ENCODE assay signal across 15 mouse cellular contexts in genomic region chr1:179715289-179715688, GRCm38 (mm10). TPM values are rescaled to one million over a fixed set of nuclear protein-coding genes. Genes with fewer than 3 reads are reported as not detected.
DNase-seq lines count a peak whose midpoint lies in the region; ATAC-seq and TF ChIP-seq lines count a peak whose summit lies in the region.
"Not testable (repeated sequence)": the region's sequence is repeated elsewhere in the genome, so short reads cannot be mapped to it uniquely, and the experiment has no call there.
"Had no signal": no experiment of that assay in that cellular context is flagged by ENCODE, and none has a peak within 500 bp of the region (broad histone marks: within the 10 kb centered on the region; RNA-seq: fewer than 3 reads in every experiment).

No protein-coding gene starts in this region.

- not testable (repeated sequence) for H3K9ac ChIP-seq in liver, embryonic 13.5 days; liver, embryonic 15.5 days; liver, postnatal 0 days (replicated peaks)

- not testable (repeated sequence) for TF ChIP-seq EP300 in liver, postnatal 0 days (IDR thresholded peaks at IDR 0.05; ENCODE audit: low read depth)

- H3K27ac ChIP-seq in liver, embryonic 13.5 days: peak overlapping the region; percentile 29; the same call in 1 of the 2 replicates
- peak overlapping the region; percentile 38; the same call in 1 of the 2 replicates for H3K27ac ChIP-seq in liver, embryonic 15.5 days (replicated peaks)
- not testable (repeated sequence) for H3K27ac ChIP-seq in liver, postnatal 0 days (ENCODE audit: low read depth)

- H3K9me3 ChIP-seq in G1E (replicated peaks): peaks cover 10% of the 10 kb centered on the region
- not testable (repeated sequence) for H3K9me3 ChIP-seq in liver, embryonic 13.5 days (replicated peaks); liver, embryonic 15.5 days (replicated peaks); liver, postnatal 0 days (ENCODE audit: low read length)

- H3K27me3 ChIP-seq in G1E (ENCODE audit: insufficient read depth, low read length); liver, embryonic 13.5 days; liver, embryonic 15.5 days; liver, postnatal 0 days (ENCODE audit: insufficient read depth, low read length): not testable (repeated sequence)

- ATAC-seq in G1E (ENCODE audit: extremely low read depth, insufficient number of reproducible peaks, low FRiP score, poor library complexity, severe bottlenecking): peak; percentile 74
- ATAC-seq in liver, embryonic 13.5 days (ENCODE audit: low read depth): peak; percentile 55
- ATAC-seq in liver, embryonic 15.5 days (ENCODE audit: insufficient read depth): peak; percentile 71
- ATAC-seq in liver, postnatal 0 days: peak; percentile 80

- DNase-seq in G1E (ENCODE audit: low spot score); liver, embryonic 13.5 days; liver, postnatal 0 days: not testable (repeated sequence)
- peak; percentile 5 for DNase-seq in layer of hippocampus, adult 9-11 months

- H3K36me3 ChIP-seq in G1E (replicated peaks); liver, embryonic 13.5 days; liver, embryonic 15.5 days (replicated peaks); liver, postnatal 0 days (replicated peaks; ENCODE audit: insufficient read depth, low read length): not testable (repeated sequence)

- WGBS in liver, embryonic 13.5 days (ENCODE audit: insufficient replicate concordance): 61% methylated on average over 4 of the region's 4 CpGs
- WGBS in liver, embryonic 15.5 days (ENCODE audit: insufficient replicate concordance): 58% methylated on average over 4 of the region's 4 CpGs
- WGBS in liver, postnatal 0 days (ENCODE audit: insufficient replicate concordance): 70% methylated on average over 4 of the region's 4 CpGs

- not testable (repeated sequence) for TF ChIP-seq CTCF in G1E (IDR thresholded peaks at IDR 0.05; ENCODE audit: low read depth, low read length); liver, postnatal 0 days (IDR thresholded peaks at IDR 0.05; ENCODE audit: low read depth)

- H3K4me1 ChIP-seq in G1E (ENCODE audit: insufficient read depth, low read depth, low read length): peaks cover 54% of the 10 kb centered on the region
- H3K4me1 ChIP-seq in liver, embryonic 13.5 days (replicated peaks): peaks cover 12% of the 10 kb centered on the region
- not testable (repeated sequence) for H3K4me1 ChIP-seq in liver, embryonic 15.5 days (replicated peaks); liver, postnatal 0 days (ENCODE audit: insufficient read depth)

- H3K4me2 ChIP-seq in liver, embryonic 13.5 days; liver, embryonic 15.5 days; liver, postnatal 0 days (ENCODE audit: low read depth, low read length): not testable (repeated sequence)

- H3K4me3 ChIP-seq in G1E (ENCODE audit: low read depth, low read length); liver, embryonic 13.5 days (replicated peaks); liver, embryonic 15.5 days (replicated peaks); liver, postnatal 0 days (ENCODE audit: low read depth, low read length): not testable (repeated sequence)

RNA-seq across cellular contexts. Expression of gene Kif28, which starts 29.8 kb away (rescaled TPM):
- not detected in 2 replicates for total RNA-seq in G1E (2014; fragmentation: Nextera tagmentation)
- 0.05 TPM in 1 of 2 replicates, not detected in the other for total RNA-seq in G1E (2017)
- polyA plus RNA-seq in G1E (2012): 0.01 TPM in 1 of 2 replicates, not detected in the other
- not detected in 2 replicates for polyA plus RNA-seq in liver, embryonic 13.5 days (2015; fragmentation: Nextera tagmentation; extraction: Ambion mirVana)
- polyA plus RNA-seq in liver, embryonic 15.5 days (2015; fragmentation: Nextera tagmentation; extraction: Ambion mirVana): not detected in 2 replicates
- not detected in 2 replicates for polyA plus RNA-seq in liver, postnatal 0 days (2015; fragmentation: Nextera tagmentation; extraction: Ambion mirVana)
- total RNA-seq: adrenal gland, postnatal 14 days; adrenal gland, postnatal 36 days; CH12.LX; forebrain, postnatal 0 days had no signal
- polyA plus RNA-seq: activated CD4-positive, CD25-positive, alpha-beta regulatory T cell, adult 4 months; CD4-positive, CD25-positive, alpha-beta regulatory T cell, adult 4 months; forebrain, embryonic 11.5 days; forebrain, embryonic 13.5 days; forebrain, embryonic 15.5 days; forebrain, postnatal 0 days; Patski had no signal

RNA-seq across cellular contexts. Expression of gene Sccpdh, which starts 47.3 kb away (rescaled TPM):
- 72.8 and 72.9 TPM in 2 replicates for total RNA-seq in G1E (2014; fragmentation: Nextera tagmentation)
- 110 and 127 TPM in 2 replicates for total RNA-seq in G1E (2017)
- 11.9 and 12.3 TPM in 2 replicates for polyA plus RNA-seq in G1E (2012)
- 11.4 and 13.0 TPM in 2 replicates for polyA plus RNA-seq in liver, embryonic 13.5 days (2015; fragmentation: Nextera tagmentation; extraction: Ambion mirVana)
- 9.0 and 9.5 TPM in 2 replicates for polyA plus RNA-seq in liver, embryonic 15.5 days (2015; fragmentation: Nextera tagmentation; extraction: Ambion mirVana)
- 9.0 and 9.9 TPM in 2 replicates for polyA plus RNA-seq in liver, postnatal 0 days (2015; fragmentation: Nextera tagmentation; extraction: Ambion mirVana)
